Mouse (Mus musculus) E14TG2a.4 (cell line): ENCODE data around the gene Fut7.

ENCODE experiments used
- CTCF ChIP-seq: conservative IDR thresholded peaks from 2 replicates; pipeline ENCODE4 v1.5.1; 2014; ENCODE audit warnings: low read length
- POU5F1 ChIP-seq: IDR thresholded peaks from 2 replicates; pipeline ENCODE4 v1.6.1; 2014; ENCODE audit warnings: low read length, borderline replicate concordance

- TF ChIP-seq CTCF (no peak), POU5F1 (no peak)
Observed at GRCm38 (mm10) chr2:25434292-25434691, 11.2 kb downstream of the Fut7 start.
